Mouse (Mus musculus): ENCODE data around the gene Dpp7.

Dpp7 gene

DNA sequence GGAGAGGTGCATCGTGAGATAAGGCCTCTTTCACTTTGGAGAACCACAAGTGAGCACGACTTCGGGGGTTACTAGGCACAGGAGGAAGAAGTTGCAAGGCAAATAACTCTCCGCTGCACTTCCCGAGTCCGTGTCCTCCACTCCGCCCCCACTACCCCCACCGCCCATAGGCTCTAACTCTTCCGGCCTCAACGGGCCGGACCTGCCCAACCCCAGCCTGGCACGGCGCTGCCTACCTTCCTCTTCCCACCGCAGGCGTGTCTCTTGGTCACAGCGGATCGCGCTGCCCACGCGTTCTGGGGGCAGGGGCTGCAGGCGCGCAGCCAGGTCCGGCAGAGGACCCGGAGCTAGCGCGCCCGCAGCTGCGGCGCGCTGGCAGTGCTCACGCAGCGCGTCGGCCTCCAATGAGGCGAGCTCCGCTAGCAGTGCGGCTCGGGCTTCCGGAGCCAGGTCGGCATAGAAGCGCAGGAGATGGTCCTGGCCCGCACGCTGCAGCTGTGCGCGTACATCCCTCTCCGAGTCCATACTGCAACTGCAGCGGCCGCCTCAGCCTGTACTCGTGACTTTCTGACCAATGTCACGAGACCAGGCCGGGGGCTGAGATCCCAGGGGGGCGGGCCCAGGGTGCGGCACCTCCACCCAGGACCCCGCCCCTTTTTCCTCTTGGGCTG lies 9.1 kb upstream of the Dpp7 start, which contains the start of gene Uap1l1:
Uap1l1 (minus strand) TSS at position 592 of the 671 bp plus-strand sequence.
- DNase-seq: peak; percentile 55

DNA sequence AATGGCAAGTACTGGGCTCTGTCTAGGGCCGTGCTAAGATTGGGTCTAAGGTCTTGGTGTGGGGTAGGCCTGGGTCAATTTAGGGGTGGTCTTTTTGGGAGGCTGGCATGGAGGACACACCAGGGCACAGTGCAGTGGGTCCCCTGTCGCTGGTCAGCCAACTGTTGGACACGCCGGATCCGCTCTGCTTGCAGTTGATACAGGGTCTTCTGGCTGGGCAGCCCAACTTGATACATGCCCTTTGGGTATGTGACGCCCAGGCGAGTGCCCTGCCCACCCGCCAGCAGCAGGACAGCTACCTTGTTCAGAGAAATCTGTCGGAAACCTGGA lies 8.6 kb upstream of the Dpp7 start:
- no peak for DNase-seq

DNA sequence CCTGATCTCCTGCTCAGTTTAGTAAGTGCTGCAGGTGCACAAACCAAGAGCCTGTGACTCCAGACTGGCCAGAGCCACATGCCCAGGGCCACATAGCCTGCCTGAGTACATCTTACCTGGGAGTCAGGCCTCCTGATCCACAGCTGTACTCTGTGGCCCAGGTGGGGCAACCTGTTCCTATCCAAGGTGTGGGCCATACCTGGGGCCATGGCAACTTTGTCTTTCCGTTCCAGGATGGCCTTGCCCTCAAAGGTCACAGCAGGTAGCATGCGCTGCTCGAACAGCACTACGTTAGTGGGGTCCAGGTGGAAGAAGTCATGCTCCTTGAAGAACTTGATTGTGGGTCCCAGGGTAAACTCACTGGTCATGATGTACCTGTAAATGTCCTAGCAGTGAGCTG lies 8.2 kb upstream of the Dpp7 start:
- DNase-seq: no peak

DNA sequence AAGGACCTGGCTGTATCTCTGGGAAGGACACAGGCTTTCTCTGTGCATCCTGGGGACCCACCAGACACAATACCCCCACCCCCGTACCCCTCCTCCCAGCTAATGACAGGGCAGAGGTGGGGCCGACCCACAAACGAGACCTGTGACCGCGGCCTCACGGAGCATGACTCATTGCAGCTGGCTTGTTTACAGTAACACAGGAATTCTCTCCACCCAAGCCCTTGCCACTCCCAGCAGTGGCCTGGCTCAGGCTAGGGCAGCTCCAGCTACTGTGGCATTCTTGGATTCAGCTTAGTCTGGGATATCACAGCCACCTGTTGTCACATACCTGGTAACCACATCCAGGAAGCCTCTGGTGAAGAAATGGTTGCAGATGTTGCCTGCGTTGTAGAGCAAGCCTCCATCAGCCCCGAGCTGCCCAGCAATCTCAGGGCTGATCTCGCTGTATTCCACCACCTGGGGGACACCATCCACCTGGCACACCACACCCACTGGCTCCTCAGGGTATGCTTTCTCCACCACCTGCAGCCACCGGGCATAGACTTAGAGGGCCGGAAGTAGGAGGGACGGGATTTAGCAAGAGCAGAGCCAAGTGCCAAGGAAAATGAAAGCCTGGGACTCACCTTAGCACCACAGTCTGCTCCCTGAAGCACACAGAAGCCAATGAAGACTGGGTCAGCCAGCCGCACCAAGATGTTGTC lies 7.5 kb upstream of the Dpp7 start:
- DNase-seq: no peak

DNA sequence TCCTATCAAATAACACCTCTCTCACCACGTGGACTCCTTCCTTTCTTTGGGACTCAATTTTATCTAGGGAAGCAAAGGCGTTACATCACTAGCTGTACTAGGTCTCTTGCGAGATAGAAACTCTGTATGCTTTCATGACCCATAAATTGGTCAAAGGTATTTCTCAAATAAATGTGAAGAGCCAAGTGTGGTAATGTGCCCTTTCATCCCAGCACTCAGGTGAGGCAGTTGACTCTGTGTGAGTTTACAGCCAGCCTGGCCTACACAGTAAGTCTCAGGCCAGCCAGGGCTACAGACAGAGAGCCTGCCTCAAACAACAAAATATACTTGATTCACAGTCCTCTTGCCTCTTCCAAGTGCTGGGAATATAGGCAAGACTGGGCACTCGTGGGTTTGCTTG lies 3.7 kb upstream of the Dpp7 start:
- no peak for DNase-seq

DNA sequence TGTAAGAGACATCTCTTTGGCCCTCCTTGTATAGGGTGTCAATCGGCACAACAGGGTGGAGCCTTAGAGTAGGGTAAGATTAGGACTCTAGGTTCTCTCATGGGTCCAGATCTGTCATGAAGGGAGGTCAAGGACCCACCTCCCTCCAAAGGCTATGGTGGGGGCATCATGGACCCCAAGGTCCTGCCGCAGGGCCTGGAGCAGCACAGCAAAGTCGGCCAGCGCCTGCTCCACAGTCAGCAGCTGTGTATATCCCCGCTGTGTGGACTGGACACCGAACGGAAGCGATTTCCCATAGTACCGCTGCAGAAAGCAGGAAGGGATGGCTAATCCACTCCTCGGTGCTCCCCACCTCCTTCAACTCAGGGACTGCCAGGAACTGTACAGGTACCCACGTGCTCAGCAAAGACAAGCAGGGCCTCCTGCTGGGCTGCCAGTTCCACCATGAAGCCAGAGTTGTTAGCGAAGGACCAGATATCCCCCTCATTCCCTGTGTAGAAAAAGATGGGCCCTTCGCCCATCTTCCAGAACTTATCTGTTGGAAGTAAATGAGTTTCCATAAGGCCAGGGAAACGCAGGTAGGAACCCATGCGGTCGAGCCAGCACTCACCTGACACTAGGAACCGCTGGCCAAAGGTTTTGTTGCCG lies 616 bp downstream of the Dpp7 start:
- DNase-seq: no peak

DNA sequence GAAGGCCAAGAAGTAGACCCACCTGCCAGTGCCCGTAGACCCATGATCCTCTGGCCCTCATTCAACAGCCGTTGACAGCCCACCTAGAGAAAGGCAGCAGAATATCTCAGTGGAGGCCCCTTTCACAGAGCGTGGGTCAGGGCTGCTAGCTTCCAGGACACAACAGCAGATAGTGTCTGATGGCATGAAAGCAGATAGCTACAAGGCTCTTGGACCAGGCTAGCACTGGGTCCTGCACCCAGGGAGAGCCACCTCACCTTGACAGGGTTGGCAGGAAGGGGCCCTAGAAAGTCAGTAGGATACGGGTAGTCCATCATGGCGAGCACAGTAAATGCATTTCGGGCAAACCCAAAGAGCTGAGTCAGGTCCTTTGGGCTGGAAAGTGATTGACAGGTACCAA lies 1.9 kb downstream of the Dpp7 start:
- DNase-seq: no peak

DNA sequence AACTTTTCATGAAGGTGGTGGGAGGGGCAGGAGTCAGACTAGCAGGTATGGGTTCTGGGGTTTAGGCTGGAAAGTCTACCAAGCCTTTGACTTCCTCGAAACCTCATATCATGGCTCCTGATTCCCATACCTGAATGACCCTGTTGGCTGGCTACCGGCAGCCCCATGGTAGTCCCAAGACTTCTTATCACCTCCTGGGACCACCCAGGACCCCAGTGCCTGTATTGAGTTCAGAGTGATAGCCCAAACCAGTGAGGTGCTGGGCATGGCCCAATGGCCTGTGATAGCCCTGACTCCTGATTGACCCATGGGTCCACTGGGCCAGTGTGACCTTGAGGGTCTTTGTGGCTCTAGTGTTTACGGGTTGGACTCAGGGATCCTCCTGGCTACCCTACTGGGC lies 5.5 kb downstream of the Dpp7 start:
- no peak for DNase-seq

DNA sequence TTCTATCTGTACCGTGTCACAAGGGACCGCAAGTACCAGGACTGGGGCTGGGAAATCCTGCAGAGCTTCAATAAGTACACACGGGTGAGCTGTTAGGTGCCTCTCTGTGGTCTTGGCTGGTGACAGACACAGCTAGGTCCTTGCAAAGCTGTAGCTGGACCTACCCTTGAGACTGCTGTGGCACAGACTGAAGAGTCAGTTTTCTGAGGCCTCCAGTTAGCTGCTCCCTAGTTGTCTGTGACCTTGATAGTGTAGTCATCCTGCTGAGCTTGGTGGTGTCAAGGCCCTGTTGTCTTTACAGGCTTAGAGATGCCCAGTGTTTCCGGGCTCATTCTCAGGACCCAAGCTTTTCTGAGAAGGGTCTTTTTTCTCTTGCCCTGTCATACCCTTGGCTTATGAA lies 6.7 kb downstream of the Dpp7 start:
- no peak for DNase-seq

DNA sequence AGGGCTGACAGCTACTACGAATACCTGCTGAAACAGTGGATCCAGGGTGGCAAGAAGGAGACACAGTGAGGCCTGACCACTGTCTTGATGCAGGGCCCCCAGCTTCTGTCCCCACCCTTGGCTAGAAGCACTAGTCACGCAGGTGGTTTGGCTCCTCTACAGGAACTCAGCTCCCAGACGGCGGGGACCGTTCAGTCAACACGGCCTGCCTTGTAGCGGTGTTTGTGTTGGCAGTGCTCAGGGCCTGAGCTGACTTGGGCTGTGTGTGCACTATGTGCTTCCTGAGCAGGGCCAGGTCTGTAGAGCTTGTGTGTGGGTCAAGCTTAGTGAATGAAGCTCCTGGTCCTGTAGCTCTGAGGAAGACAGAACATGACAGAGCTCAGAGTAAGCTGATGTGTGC lies 8.0 kb downstream of the Dpp7 start:
- DNase-seq: no peak

DNA sequence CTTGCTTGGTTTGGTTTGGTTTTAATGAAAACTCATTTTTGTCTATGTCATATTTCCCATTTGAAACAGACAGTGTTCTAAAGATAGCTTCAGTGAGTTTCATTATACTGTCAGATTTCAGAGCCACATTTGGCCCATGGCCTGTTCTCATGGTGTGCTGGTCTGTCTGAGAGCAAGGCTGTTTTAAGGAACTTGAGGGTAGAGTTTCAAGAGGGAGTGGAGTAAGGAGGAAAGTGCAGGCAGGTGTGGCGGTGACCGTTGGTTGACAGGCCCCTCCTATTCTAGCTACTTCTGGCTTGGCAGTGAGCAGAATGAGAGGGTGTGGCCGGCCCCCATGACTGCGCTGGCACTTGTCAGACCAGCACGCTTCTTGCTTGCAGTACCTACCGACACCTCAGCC lies 17.9 kb downstream of the Dpp7 start:
- DNase-seq: no peak

DNA sequence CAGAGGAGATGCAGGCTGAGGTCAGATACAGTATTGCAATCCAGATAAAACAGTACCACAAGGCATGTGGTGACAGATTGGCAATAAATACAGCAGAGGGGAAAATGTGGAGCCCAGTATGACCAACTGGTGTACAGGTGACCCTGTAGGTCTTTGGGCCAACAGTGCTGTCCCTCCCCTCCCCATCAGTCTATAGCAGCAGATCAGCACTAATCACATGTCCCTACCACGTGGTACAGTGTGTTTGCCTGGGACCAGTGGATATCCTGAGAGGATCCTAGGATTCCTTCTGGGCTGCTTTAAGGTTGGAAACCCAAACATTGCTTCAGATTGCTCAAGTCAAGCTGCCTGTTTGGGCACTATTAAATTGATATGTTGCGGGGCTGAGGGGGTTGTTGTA lies 22.6 kb downstream of the Dpp7 start:
- no peak for DNase-seq

DNA sequence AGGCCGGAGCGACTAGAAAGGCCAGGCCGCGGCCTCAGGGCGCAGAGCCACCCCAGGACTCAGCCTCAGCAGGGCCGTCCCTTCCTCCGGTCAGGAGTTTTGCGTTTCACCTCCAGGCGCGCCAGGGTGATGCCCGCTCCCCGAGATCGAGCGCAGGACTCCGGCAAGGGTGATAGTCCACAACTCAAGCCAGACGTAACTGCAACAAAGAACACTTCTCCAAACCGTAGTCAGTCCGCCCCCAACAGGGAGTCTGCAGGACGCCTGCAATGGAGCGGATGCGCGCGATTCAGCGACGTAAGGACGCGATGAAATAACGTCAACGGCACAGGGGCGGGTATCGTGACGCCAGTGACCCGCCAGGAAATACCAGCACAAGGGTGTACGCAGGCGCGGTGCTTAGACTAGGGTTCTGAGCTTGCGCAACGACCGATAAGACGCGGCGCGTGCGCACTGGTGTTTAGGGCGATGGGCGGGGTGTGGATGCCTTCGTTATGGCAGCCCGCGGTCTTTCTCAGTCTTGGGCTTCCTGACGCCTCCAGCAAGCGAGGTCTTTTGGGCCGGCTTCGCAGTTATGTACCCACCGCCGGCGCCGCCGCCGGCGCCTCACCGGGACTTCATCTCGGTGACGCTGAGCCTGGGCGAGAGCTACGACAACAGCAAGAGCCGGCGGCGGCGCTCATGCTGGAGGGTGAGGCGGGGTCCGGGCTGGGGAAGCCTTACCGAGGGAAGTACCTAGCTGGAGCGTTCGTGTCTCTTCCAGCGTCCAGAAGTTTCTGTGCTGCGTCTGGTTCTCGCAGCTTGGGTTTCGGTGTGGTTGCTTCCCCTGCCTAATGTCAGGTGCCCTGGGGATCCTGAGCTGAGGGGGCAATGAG lies 23.6 kb downstream of the Dpp7 start, which contains the start of gene Man1b1:
Man1b1 (plus strand) TSS at position 53 of the 875 bp plus-strand sequence.
- peak; percentile 99 for DNase-seq

DNA sequence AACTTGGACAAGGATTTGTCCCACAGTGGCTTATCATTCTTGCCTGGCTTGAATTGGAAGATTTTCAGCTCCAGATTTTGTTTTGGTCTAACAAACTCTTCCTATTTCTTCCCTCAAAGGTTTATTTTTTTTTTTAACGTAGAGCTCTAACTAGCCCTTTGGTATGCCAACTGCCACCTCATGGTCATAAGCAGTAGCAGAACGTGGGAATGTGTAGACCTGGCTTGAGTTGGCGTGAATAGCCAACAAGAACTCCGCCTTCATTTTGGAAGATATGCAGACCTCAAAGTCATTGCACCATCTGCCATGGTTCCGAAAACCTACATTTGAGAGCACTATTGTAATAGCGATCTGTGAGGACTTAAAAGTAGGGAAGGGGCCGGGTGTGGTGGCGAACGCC lies 24.7 kb downstream of the Dpp7 start:
- no peak for DNase-seq

DNA sequence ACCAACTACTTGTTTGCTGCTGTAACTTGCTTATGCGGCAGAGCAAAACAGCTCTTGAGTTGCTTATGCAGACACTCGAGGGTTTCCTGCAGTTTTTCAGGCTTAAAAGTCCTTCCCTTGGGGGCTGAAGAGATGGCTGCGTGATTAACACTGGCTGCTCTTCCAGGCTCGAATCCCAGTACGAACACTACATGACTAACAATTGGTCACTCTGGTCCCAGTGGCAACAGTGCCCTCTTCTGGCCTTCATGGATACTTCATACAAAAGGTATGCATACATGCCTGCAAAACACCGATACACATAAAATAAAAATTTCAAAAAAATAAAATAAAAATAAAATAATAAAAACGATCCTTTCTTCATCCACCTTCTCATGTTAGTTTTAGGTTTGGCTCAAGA lies 27.7 kb downstream of the Dpp7 start:
- no peak for DNase-seq

DNA sequence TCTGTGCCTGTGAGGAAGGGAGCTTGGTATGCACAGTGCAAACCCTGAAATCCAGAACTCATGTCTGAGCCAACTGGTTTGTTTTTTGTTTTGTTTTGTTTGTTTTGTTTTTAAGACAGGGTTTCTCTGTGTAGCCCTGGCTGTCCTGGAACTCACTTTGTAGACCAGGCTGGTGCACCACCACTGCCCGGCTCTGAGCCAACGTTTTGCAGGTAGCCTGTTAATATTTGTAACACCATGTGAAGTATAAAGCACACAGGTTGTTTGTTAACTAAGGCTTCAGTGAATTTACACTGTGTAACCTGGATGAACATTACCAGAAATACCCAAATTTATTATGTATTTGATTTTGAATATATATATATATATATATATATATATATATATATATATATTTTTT lies 30.1 kb downstream of the Dpp7 start:
- DNase-seq: no peak

DNA sequence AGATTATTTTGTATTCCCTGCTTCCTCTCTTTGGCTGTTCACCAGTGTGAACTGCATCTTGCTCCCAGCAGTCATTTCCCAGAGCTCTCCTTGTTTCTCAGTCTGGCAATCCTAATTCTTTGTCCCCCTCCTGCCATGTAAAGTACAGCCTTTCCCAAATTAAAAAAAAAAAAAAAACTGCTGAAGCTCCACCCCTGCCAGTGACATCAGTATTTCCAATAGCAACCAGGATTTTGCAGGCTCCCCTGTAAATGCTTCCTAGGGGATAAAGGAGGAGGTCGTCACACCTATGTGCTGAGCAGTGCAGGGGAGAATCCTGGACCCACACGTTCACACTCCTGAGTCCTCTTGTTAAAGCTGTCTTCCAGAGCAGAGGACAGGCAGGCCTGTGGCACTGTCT lies 36.1 kb downstream of the Dpp7 start:
- no peak for DNase-seq

DNA sequence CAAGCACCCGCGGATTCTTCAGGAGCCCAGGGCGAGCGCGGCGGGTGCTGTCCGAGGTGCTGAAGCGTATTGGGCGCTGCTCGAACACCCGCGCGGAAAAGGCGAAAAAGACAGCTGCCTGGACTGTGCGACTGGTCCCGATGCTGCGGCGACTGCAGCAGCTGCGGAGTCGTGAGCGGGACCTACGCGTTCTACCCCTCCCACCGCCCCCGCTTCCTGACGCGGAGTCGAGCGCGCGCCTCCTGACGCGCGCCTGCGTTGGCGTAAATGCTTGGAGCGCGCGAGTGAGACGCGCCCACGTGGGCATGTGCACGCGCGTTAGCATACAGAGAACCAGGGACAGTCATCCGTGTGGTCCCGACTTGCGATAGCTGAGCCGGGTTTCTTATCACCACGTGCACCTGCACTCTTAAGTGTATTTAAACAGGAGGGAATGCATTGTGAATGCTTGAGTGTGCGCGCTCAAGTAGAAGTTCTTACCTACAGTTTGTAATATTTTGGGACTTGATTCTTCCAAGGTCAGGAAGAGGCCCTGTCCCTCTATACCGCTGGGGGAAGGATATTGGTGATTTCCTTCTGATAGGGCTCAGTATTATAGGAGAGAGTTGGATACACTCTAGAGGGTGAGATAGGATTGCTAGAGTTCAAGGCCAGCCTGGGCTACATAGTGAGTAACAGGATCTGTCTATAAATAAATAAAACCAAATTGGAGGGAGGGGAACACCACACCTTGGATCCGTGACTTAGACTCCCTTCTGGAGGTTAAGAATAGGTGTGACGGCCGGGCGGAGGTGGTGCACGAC lies 37.0 kb downstream of the Dpp7 start, which contains the start of gene Grin1:
Grin1 (minus strand) TSS at position 217 of the 803 bp plus-strand sequence.
- DNase-seq: peak; percentile 87

DNA sequence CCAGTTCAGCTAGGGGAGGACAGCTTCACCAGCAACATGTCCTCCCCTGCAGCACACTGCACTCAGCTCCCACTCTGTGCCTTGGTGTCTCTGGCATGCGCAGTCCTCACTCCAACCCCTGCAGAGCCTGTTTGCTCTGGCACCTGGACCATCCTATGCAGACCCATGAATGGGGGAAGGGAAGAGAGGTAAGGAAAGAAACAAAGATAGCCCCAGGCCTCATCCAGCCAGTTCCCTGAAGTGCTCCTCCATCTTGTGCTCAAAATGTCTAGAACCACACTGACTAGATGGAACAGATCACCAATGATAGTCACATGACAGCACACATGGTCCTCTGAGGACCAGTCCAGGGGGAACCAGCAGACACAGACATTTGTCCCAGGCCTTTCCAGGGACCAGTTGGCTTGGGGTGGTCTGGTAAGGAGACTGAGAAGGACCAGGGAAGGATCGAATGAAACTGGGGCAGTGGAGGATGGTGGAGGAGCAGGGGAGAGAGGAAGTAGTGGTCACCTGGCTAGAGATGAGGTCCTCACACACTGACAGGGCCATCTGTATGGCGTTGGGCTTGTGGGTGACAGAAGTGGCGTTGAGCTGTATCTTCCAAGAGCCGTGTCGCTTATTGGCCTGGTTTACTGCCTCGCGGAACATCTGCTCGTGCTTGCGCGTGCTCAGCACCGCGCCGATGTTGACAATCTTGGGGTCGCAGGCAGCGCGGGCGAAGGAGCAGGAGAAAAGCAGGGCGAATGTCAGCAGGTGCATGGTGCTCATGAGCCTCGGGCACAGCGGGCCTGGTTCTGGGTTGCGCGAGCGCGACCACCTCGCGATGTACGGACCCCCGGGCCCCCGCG lies 37.8 kb downstream of the Dpp7 start:
- peak; percentile 57 for DNase-seq

DNA sequence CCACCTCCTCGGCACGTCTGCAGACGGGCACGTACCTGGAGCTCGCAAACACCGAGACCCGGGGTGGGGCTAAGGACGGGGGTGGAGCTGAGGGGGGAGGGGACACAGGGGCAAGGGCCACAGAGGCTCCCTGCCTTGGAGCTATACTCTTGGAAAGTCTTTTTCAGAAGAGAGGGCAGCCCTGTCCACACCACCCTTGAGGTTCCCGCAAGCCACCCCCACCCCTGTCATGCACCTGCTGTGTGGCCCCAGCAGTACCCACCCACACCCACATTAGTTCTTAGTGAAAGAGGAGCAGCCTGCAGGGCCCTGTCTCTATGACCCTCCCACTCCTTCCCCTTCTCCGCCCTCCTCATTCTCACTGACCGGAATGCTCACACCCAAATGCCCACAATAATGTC lies 44.7 kb downstream of the Dpp7 start:
- DNase-seq: no peak

DNA sequence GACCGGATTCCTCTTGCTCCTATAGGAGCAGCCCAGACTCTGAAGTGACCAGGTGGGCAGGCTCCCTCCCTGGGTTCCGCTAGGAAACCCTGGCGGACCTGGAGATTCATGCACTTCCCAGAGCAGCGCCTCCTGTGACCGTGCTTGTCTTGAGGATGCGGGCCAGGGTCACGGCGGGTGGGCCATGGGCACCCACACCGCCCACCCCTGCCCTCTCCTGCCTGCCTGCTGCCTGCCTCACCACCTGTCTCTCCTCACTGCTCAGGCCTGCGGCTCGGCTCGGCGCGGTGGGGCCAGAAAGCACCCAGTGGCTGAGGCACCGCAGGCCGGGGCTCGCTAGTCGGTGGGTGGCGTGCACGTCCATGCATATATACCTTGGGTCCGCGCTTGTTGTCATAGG lies 45.2 kb downstream of the Dpp7 start:
- no peak for DNase-seq

All from cerebellum, adult 11 months (tissue).